Mouse (Mus musculus): Measurements from ENCODE around the gene Alg10b.
A peak's percentile ranks its signal among the peaks of the same experiment; 100 is the strongest.

Alg10b gene

DNA sequence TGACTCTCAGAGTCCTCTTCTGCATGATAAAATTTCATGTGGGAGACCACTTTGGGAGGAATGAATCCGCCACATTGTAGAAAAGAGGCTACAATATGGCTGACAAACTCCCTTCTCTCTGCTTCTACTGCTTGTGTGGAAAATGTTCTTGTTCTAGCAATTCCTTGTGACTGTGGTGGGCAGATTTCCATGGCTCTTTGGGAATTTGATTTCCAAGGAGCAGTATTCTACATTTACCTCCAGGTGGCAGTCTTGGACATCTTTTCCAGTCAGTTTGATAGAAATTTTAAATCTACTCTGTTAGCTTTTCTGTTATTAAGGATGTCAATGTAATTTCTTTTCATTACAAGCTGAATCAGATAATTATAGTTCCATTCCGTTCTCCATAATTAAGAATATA, 13.5 kb downstream of the Alg10b start:
- no peaks in the 10 kb centered on the region for H3K27me3 ChIP-seq (ENCODE audit: insufficient read depth, low read length)
- H3K4me3 ChIP-seq (replicated peaks; ENCODE audit: low read length) = no peak overlapping the region
- peaks cover 14% of the 10 kb centered on the region for H3K36me3 ChIP-seq (ENCODE audit: insufficient read depth, low read length)
- TF ChIP-seq NANOG (IDR thresholded peaks at IDR 0.05; ENCODE audit: borderline replicate concordance, low read length) = no peak
- TF ChIP-seq CTCF (conservative IDR thresholded peaks at IDR 0.05; ENCODE audit: low read length) = peak; percentile 52
- no peak for TF ChIP-seq POU5F1 (IDR thresholded peaks at IDR 0.05; ENCODE audit: borderline replicate concordance, low read length)
- peaks cover 8% of the 10 kb centered on the region for H3K4me1 ChIP-seq (replicated peaks; ENCODE audit: low read depth, low read length)
- H3K9me3 ChIP-seq (ENCODE audit: low read length) = no peaks in the 10 kb centered on the region

- TF ChIP-seq CTCF (conservative IDR thresholded peaks at IDR 0.05; ENCODE audit: low read length) (no peak), NANOG (IDR thresholded peaks at IDR 0.05; ENCODE audit: borderline replicate concordance, low read length) (no peak), POU5F1 (IDR thresholded peaks at IDR 0.05; ENCODE audit: borderline replicate concordance, low read length) (no peak)
- H3K4me1 ChIP-seq (replicated peaks; ENCODE audit: low read depth, low read length) = 0 out of 2 replicates have a peak, but pooled peaks cover 3% of the 10 kb centered on the region
- H3K4me3 ChIP-seq (replicated peaks; ENCODE audit: low read length) = no peak overlapping the region
- no peaks in the 10 kb centered on the region for H3K27me3 ChIP-seq (ENCODE audit: insufficient read depth, low read length)
- no peaks in the 10 kb centered on the region for H3K9me3 ChIP-seq (ENCODE audit: low read length)
- H3K36me3 ChIP-seq (ENCODE audit: insufficient read depth, low read length) = no peaks in the 10 kb centered on the region
These were observed 20.0 kb downstream of the Alg10b start for GRCm38 (mm10) chr15:90244081-90244480.

DNA sequence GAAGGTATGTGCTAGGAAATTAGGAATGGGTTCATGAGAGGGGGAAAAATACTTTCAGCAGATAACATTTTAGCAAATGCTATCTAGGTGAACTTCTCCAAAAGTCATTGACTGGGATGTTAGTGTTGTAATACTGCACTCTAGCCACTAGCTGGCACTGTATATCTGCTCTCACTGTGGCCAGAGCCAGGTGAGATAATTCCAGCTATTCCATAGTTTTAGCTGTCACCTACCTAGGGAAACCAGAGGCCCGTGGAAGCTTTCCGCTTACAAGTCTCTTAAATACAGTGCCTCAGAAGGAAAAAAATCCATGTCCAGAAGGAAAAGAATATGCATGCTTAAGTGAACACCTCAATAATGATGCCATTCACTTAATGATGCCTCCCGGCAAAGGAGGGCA, 25.6 kb downstream of the Alg10b start:
- Histone ChIP-seq H3K4me3 (replicated peaks; ENCODE audit: low read length) (no peak overlapping the region), H3K4me1 (replicated peaks; ENCODE audit: low read depth, low read length) (0 out of 2 replicates have a peak, but pooled peaks cover 3% of the 10 kb centered on the region), H3K27me3 (ENCODE audit: insufficient read depth, low read length) (no peaks in the 10 kb centered on the region), H3K9me3 (ENCODE audit: low read length) (no peaks in the 10 kb centered on the region), H3K36me3 (ENCODE audit: insufficient read depth, low read length) (no peaks in the 10 kb centered on the region)
- TF ChIP-seq CTCF (conservative IDR thresholded peaks at IDR 0.05; ENCODE audit: low read length) (peak; percentile 100), POU5F1 (IDR thresholded peaks at IDR 0.05; ENCODE audit: borderline replicate concordance, low read length) (no peak)

GRCm38 (mm10) chr15:90282876-90283275, 58.8 kb downstream of the Alg10b start:
- no peaks in the 10 kb centered on the region for H3K27me3 ChIP-seq (ENCODE audit: insufficient read depth, low read length)
- no peak for TF ChIP-seq CTCF (conservative IDR thresholded peaks at IDR 0.05; ENCODE audit: low read length)
- TF ChIP-seq NANOG (IDR thresholded peaks at IDR 0.05; ENCODE audit: borderline replicate concordance, low read length) = no peak
- TF ChIP-seq POU5F1 (IDR thresholded peaks at IDR 0.05; ENCODE audit: borderline replicate concordance, low read length) = no peak
- no peaks in the 10 kb centered on the region for H3K4me1 ChIP-seq (replicated peaks; ENCODE audit: low read depth, low read length)

More at GRCm38 (mm10) chr15:90282876-90283275, 58.8 kb downstream of the Alg10b start:
- no peak overlapping the region for H3K4me3 ChIP-seq (replicated peaks; ENCODE audit: low read length)
- H3K36me3 ChIP-seq (ENCODE audit: insufficient read depth, low read length) = no peaks in the 10 kb centered on the region
- no peaks in the 10 kb centered on the region for H3K9me3 ChIP-seq (ENCODE audit: low read length)

All from E14TG2a.4 (cell line).